Comparison of ENCODE assay signal across 28 mouse cellular contexts in the genomic region with DNA sequence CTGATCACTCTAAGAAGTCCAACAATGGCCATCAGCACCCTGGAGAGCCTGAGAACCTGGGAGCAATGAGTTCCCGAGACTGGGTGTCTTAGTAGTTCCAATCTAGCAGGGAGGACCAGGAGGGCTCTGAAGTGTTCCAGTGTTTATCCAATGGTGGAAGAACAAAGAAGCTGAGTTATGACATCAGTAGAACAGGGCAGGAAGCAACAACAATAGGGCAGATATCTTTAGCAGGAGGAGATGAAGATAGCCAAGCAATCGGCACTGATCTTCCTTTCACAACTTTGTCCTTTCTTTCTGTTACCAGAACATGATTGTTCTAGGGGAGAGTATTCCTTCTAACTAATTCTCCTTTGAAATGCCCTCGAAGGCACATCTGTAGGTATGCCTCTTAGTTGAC.
"Had no signal": no experiment of that assay in that cellular context is flagged by ENCODE, and none has a peak within 500 bp of the region (broad histone marks: within the 10 kb centered on the region; RNA-seq: fewer than 3 reads in every experiment).

No protein-coding gene starts in this region.

- DNase-seq: cerebellum, adult 2 months; cerebellum, adult 8-10 months; cerebellum, adult 9-10 months; cerebellum, adult 9-11 months; cerebellum, postnatal 10 days; cerebellum, postnatal 14 days; cerebellum, postnatal 25 days; cerebellum, postnatal 36 days; embryo, embryonic 11 days; forebrain, postnatal 0 days; gastrocnemius, adult 2 months; gastrocnemius, postnatal 10 days; gastrocnemius, postnatal 14 days; gastrocnemius, postnatal 25 days; gastrocnemius, postnatal 36 days; heart, adult 11 months; heart, adult 18-20 months had no signal

- H3K27ac ChIP-seq: embryonic facial prominence, embryonic 10.5 days; embryonic facial prominence, embryonic 12.5 days; embryonic facial prominence, embryonic 13.5 days; embryonic facial prominence, embryonic 15.5 days; forebrain, embryonic 10.5 days; forebrain, embryonic 12.5 days; forebrain, embryonic 13.5 days; forebrain, embryonic 15.5 days; gastrocnemius, adult 2 months had no signal

- H3K9me3 ChIP-seq: embryonic facial prominence, embryonic 10.5 days; embryonic facial prominence, embryonic 12.5 days; embryonic facial prominence, embryonic 13.5 days; embryonic facial prominence, embryonic 15.5 days; forebrain, embryonic 10.5 days; forebrain, embryonic 12.5 days; forebrain, embryonic 13.5 days; forebrain, embryonic 15.5 days had no signal

- H3K4me1 ChIP-seq: embryonic facial prominence, embryonic 10.5 days; embryonic facial prominence, embryonic 12.5 days; forebrain, embryonic 10.5 days; forebrain, embryonic 12.5 days; forebrain, embryonic 13.5 days; forebrain, embryonic 15.5 days had no signal

- ATAC-seq: forebrain, embryonic 13.5 days; forebrain, embryonic 14.5 days; forebrain, embryonic 15.5 days; forebrain, embryonic 16.5 days; forebrain, postnatal 0 days had no signal

- H3K27me3 ChIP-seq: embryonic facial prominence, embryonic 12.5 days; embryonic facial prominence, embryonic 13.5 days; embryonic facial prominence, embryonic 15.5 days; forebrain, embryonic 12.5 days; forebrain, embryonic 13.5 days; forebrain, embryonic 15.5 days had no signal

- H3K4me3 ChIP-seq: embryonic facial prominence, embryonic 10.5 days; embryonic facial prominence, embryonic 12.5 days; embryonic facial prominence, embryonic 13.5 days; embryonic facial prominence, embryonic 15.5 days; erythroblast, embryonic 14.5 days; forebrain, embryonic 10.5 days; forebrain, embryonic 12.5 days; forebrain, embryonic 13.5 days; forebrain, embryonic 15.5 days; gastrocnemius, adult 2 months had no signal

- H3K9ac ChIP-seq: embryonic facial prominence, embryonic 12.5 days; embryonic facial prominence, embryonic 13.5 days; embryonic facial prominence, embryonic 15.5 days; forebrain, embryonic 12.5 days; forebrain, embryonic 13.5 days; forebrain, embryonic 15.5 days; forebrain, postnatal 0 days had no signal

- H3K36me3 ChIP-seq: embryonic facial prominence, embryonic 10.5 days; embryonic facial prominence, embryonic 12.5 days; embryonic facial prominence, embryonic 13.5 days; embryonic facial prominence, embryonic 15.5 days; forebrain, embryonic 10.5 days; forebrain, embryonic 12.5 days; forebrain, embryonic 15.5 days had no signal

- H3K4me2 ChIP-seq: embryonic facial prominence, embryonic 12.5 days; embryonic facial prominence, embryonic 13.5 days; embryonic facial prominence, embryonic 15.5 days; forebrain, embryonic 12.5 days; forebrain, embryonic 13.5 days; forebrain, embryonic 15.5 days had no signal
